12 mouse cellular contexts compared by ENCODE assay signal in the genomic region with DNA sequence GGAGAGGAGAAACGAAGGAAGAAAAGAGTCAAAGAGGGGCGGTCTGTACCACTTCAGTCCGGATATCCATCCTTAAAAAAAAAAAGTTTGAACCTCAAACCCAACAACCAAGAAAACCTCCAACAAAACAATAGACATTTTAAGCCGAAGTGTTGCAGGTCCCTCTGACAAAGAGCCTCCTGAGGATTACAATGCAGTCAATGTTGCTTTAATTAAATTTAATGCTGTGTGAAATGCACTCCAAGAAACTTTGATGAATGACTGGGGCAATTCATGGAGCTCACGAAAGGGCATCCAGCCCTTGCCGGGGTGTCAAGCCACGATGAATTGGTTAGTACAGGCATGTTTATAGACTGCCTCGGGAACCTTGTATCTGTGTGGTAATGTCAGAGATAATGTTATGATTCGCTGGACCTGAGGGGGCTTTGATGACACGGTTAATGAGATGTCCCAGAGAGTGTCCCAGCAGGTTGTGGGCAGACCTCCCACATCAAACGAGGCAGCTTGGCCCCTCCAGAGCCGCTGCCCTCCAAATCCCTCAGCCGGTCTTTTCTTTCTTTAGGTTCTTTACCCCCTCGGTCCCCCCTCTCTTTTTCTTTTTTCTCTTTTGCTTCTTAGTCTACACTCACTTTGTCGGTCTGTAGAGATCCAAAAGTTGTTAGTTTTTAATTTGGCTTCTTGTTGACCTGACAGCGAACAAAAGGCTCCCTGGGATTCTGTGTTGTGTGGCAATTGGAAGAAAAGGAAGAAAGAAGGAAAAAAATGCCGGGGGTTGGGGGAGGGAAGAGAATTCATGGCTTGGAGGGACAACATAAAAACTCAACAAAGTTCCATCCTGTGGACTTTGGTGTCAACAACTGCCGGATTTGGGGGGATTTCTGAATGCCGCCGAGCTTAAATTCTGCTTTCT.
DNase-seq lines count a peak whose midpoint lies in the region; ATAC-seq and TF ChIP-seq lines count a peak whose summit lies in the region.
"Had no signal": no experiment of that assay in that cellular context is flagged by ENCODE, and none has a peak within 500 bp of the region (broad histone marks: within the 10 kb centered on the region; RNA-seq: fewer than 3 reads in every experiment).

No protein-coding gene starts in this region.

- WGBS in kidney, embryonic 15.5 days: 8% methylated on average over 20 of the region's 20 CpGs
- WGBS in forebrain, embryonic 14.5 days: 1% methylated on average over 20 of the region's 20 CpGs
- WGBS in limb, embryonic 14.5 days: 9% methylated on average over 20 of the region's 20 CpGs
- 3% methylated on average over 20 of the region's 20 CpGs for WGBS in neural tube, embryonic 15.5 days

- H3K36me3 ChIP-seq in kidney, embryonic 15.5 days: no peaks in the 10 kb centered on the region
- H3K36me3 ChIP-seq in forebrain, embryonic 14.5 days (ENCODE audit: control insufficient read depth, insufficient read depth, low read length): no peaks in the 10 kb centered on the region
- H3K36me3 ChIP-seq in limb, embryonic 14.5 days (ENCODE audit: control insufficient read depth, insufficient read depth, low read length): no peaks in the 10 kb centered on the region
- no peaks in the 10 kb centered on the region for H3K36me3 ChIP-seq in neural tube, embryonic 15.5 days
- H3K36me3 ChIP-seq: intestine, embryonic 15.5 days had no signal

- H3K27ac ChIP-seq in kidney, embryonic 15.5 days: no peak overlapping the region
- no peak overlapping the region; the same call in 1 of the 2 replicates for H3K27ac ChIP-seq in forebrain, embryonic 14.5 days (ENCODE audit: low read depth, low read length)
- no peak overlapping the region for H3K27ac ChIP-seq in limb, embryonic 14.5 days (replicated peaks; ENCODE audit: low read depth, low read length)
- no peak overlapping the region for H3K27ac ChIP-seq in neural tube, embryonic 15.5 days (replicated peaks)
- H3K27ac ChIP-seq: intestine, embryonic 15.5 days; left cerebral cortex, adult 2 months had no signal

- no peak for DNase-seq in kidney, adult 9 months
- DNase-seq in forebrain, embryonic 14.5 days (ENCODE audit: low spot score): peak; percentile 52
- no peak for DNase-seq in limb, embryonic 14.5 days (ENCODE audit: low spot score)
- DNase-seq in adrenal gland, adult 8-10 months: no peak
- no peak for DNase-seq in layer of hippocampus, adult 8-10 months (ENCODE audit: low spot score in 2 of 2)
- no peak for DNase-seq in thymus, postnatal 4 days
- DNase-seq: liver, postnatal 0 days; right cerebral cortex, postnatal 14 days had no signal

- H3K4me1 ChIP-seq in kidney, embryonic 15.5 days: peaks cover 14% of the 10 kb centered on the region; the same call in 1 of the 2 replicates
- peaks cover 5% of the 10 kb centered on the region; the same call in 1 of the 2 replicates for H3K4me1 ChIP-seq in forebrain, embryonic 14.5 days (ENCODE audit: control insufficient read depth, insufficient read depth, low read length)
- peaks cover 8% of the 10 kb centered on the region for H3K4me1 ChIP-seq in limb, embryonic 14.5 days (ENCODE audit: control insufficient read depth, insufficient read depth, low read length)
- H3K4me1 ChIP-seq in neural tube, embryonic 15.5 days: peaks cover 5% of the 10 kb centered on the region; the same call in 1 of the 2 replicates
- H3K4me1 ChIP-seq: intestine, embryonic 15.5 days had no signal

- H3K9me3 ChIP-seq in kidney, embryonic 15.5 days (replicated peaks): no peaks in the 10 kb centered on the region
- H3K9me3 ChIP-seq in forebrain, embryonic 14.5 days (replicated peaks; ENCODE audit: control insufficient read depth, low read length): no peaks in the 10 kb centered on the region
- no peaks in the 10 kb centered on the region for H3K9me3 ChIP-seq in limb, embryonic 14.5 days (ENCODE audit: control insufficient read depth, low read length)
- H3K9me3 ChIP-seq in neural tube, embryonic 15.5 days (replicated peaks): no peaks in the 10 kb centered on the region
- H3K9me3 ChIP-seq: intestine, embryonic 15.5 days had no signal

- no peak overlapping the region for H3K9ac ChIP-seq in kidney, embryonic 15.5 days
- no peak overlapping the region for H3K9ac ChIP-seq in forebrain, embryonic 14.5 days (ENCODE audit: low read length)
- 0 out of 2 replicates have a peak overlapping the region, but pooled peaks have one; percentile 4 for H3K9ac ChIP-seq in limb, embryonic 14.5 days (ENCODE audit: low read depth, low read length, severe bottlenecking)
- no peak overlapping the region for H3K9ac ChIP-seq in neural tube, embryonic 15.5 days (replicated peaks)
- H3K9ac ChIP-seq: intestine, embryonic 15.5 days; liver, postnatal 0 days had no signal

- H3K4me2 ChIP-seq in kidney, embryonic 15.5 days: peak overlapping the region; percentile 37
- H3K4me2 ChIP-seq in forebrain, embryonic 14.5 days (ENCODE audit: low read length): peak overlapping the region; percentile 14
- H3K4me2 ChIP-seq in limb, embryonic 14.5 days (replicated peaks; ENCODE audit: low read depth, low read length, severe bottlenecking): peak overlapping the region; percentile 19; the same call in 1 of the 2 replicates
- H3K4me2 ChIP-seq in neural tube, embryonic 15.5 days: peak overlapping the region; percentile 36
- H3K4me2 ChIP-seq: intestine, embryonic 15.5 days had no signal

- peak; percentile 79 for ATAC-seq in kidney, embryonic 15.5 days (replicated peaks; ENCODE audit: low FRiP score)
- ATAC-seq in forebrain, embryonic 14.5 days: peak; percentile 62
- ATAC-seq in limb, embryonic 14.5 days (ENCODE audit: low FRiP score, low read depth): no peak
- no peak for ATAC-seq in neural tube, embryonic 15.5 days (ENCODE audit: low FRiP score)
- ATAC-seq: intestine, embryonic 15.5 days; liver, postnatal 0 days had no signal

- no peak for TF ChIP-seq POLR2A in limb, embryonic 14.5 days (IDR thresholded peaks at IDR 0.05; ENCODE audit: borderline replicate concordance, extremely low read depth, insufficient read depth, insufficient read length)

- peaks cover 51% of the 10 kb centered on the region for H3K27me3 ChIP-seq in kidney, embryonic 15.5 days
- peaks cover 38% of the 10 kb centered on the region for H3K27me3 ChIP-seq in forebrain, embryonic 14.5 days (replicated peaks; ENCODE audit: control insufficient read depth, insufficient read depth, low read length)
- 0 out of 2 replicates have a peak, but pooled peaks cover 7% of the 10 kb centered on the region for H3K27me3 ChIP-seq in limb, embryonic 14.5 days (ENCODE audit: control insufficient read depth, insufficient read depth, low read length)
- H3K27me3 ChIP-seq in neural tube, embryonic 15.5 days (replicated peaks): peaks cover 83% of the 10 kb centered on the region
- H3K27me3 ChIP-seq: intestine, embryonic 15.5 days had no signal

- H3K4me3 ChIP-seq in kidney, embryonic 15.5 days (replicated peaks): no peak overlapping the region; the same call in 1 of the 2 replicates
- no peak overlapping the region for H3K4me3 ChIP-seq in forebrain, embryonic 14.5 days (ENCODE audit: low read depth, low read length)
- peak overlapping the region; percentile 4; the same call in 1 of the 2 replicates for H3K4me3 ChIP-seq in limb, embryonic 14.5 days (replicated peaks; ENCODE audit: low read length)
- H3K4me3 ChIP-seq in neural tube, embryonic 15.5 days (replicated peaks): no peak overlapping the region
- H3K4me3 ChIP-seq: intestine, embryonic 15.5 days; left cerebral cortex, adult 2 months had no signal

Comparison
In these comparisons a context has a peak if more than half of its experiments do, and no peak if none do; other contexts are left out.
1. ATAC-seq: peak in kidney, embryonic 15.5 days (single experiment) and forebrain, embryonic 14.5 days (single experiment); none in limb, embryonic 14.5 days (single experiment) and neural tube, embryonic 15.5 days (single experiment).
2. Peak in every context shown above with its lines, with median percentiles within 50 percentile points of each other: H3K4me2 ChIP-seq.